Mouse (Mus musculus): ENCODE measurements around the gene Msrb3. TPM values are rescaled to one million over a fixed set of nuclear protein-coding genes. Genes with fewer than 3 reads are reported as not detected.
A peak's percentile ranks its signal among the peaks of the same experiment; 100 is the strongest.

Msrb3 gene
- polyA plus RNA-seq, 1 experiment from 2014 or later = 1.7 TPM

DNA sequence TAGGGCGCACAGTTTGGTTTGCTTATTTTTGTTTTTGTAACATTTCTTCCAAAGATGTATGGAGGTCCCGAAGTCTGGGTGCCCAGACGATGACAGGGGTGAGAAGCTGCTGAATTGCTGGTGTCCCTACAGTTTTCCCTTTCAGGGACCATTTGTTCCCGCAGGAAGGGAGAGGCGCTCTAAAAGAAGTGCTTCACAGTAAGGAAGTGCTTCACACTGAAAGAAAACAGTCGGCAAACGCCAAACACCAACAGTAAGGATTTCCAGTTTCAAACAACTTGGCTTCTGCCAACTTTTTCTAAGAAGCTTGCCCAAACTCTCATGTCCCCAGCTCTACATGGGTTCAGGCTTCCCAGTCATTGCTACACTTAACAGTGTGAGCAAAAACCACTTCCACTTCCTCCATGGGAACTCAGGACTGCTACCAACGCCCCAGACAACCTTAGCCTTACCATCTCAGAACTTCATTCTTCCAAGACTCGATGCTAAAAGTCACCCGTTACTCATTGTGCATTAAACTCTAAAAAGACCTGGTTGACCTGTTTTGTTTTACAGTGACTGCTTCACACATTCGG lies 106.6 kb downstream of the Msrb3 start:
- WGBS = 79% methylated on average over 11 of the region's 11 CpGs

DNA sequence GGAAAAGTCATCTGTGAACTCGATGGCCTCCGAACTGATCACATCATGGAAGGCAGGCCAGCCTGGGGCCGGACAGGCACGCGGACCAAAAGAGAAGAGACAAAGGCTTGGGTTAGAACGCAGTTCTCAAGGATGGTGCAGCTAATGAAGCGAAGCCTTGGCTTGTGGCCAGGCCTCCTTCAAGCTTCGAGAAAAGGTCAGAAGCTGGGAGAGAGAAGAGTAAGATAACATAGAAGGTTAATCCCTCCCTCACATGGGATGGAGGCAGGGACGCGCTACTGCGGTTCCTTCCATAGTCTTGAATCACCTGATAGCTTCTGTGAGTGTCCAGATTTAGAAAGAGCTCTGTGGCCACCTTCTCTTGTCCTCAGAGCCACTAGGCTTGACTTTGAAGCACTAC lies 107.5 kb downstream of the Msrb3 start:
- 77% methylated on average over 11 of the region's 11 CpGs for WGBS
- Histone ChIP-seq H3K9me3 (no peaks in the 10 kb centered on the region), H3K27ac (replicated peaks) (no peak overlapping the region), H3K4me1 (peaks cover 12% of the 10 kb centered on the region; the same call in 1 of the 2 replicates), H3K36me3 (no peaks in the 10 kb centered on the region), H3K27me3 (no peaks in the 10 kb centered on the region), H3K4me2 (replicated peaks) (no peak overlapping the region), H3K9ac (replicated peaks) (no peak overlapping the region), H3K4me3 (no peak overlapping the region)
- ATAC-seq (replicated peaks) = no peak

More for the DNA sequence above, 106.6 kb downstream of the Msrb3 start:
- Histone ChIP-seq H3K4me1 (peaks cover 9% of the 10 kb centered on the region; the same call in 1 of the 2 replicates), H3K27me3 (no peaks in the 10 kb centered on the region), H3K27ac (replicated peaks) (no peak overlapping the region), H3K9me3 (no peaks in the 10 kb centered on the region), H3K4me2 (replicated peaks) (no peak overlapping the region), H3K4me3 (no peak overlapping the region), H3K9ac (replicated peaks) (no peak overlapping the region), H3K36me3 (no peaks in the 10 kb centered on the region)
- ATAC-seq (replicated peaks) = no peak

DNA sequence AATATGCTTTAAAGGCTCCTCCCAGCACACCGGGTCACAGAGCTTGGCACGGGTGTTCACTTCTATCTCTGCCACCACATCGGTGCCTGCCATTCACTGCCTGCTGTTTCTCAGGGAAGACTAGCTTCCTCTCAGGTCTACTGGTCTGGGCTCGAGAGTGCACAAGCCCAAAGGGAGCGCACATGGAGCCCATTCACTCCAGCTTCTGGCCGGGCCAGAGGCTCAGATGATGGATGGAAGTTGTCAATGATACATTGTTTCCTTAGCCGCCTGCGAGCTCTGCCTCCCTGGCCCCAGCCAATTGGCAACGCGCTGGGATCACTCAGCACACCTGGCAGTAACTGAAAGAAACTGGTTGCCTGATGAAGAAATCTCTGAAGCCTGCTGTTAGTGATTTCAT lies 111.7 kb downstream of the Msrb3 start:
- WGBS = 46% methylated on average over 10 of the region's 10 CpGs
- H3K27me3 ChIP-seq = no peaks in the 10 kb centered on the region
- no peak overlapping the region for H3K4me3 ChIP-seq
- H3K9ac ChIP-seq (replicated peaks) = no peak overlapping the region
- no peaks in the 10 kb centered on the region for H3K36me3 ChIP-seq
- no peaks in the 10 kb centered on the region for H3K9me3 ChIP-seq
- no peak for ATAC-seq (replicated peaks)
- no peak overlapping the region for H3K4me2 ChIP-seq (replicated peaks)
- H3K4me1 ChIP-seq = 0 out of 2 replicates have a peak, but pooled peaks cover 4% of the 10 kb centered on the region
- no peak overlapping the region for H3K27ac ChIP-seq (replicated peaks)

DNA sequence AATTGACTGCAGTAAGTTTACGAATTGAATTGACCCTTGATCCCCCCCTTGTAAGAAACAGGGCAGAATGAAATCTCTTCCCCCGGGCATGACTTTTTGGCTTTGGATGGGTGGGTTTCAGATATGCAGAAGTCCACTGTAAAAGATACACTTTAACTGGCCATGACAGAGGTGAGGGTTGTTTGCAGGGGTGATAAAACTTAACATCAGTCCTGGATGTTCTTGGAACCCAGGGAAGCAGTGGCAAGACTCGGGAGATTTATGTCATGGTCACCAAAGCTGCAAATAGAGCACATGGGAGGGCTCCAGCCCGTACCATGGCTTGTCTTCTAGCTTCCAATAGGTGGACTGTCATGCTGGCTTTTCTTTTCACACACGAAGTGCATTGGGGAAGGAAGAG lies 114.4 kb downstream of the Msrb3 start:
- Histone ChIP-seq H3K4me3 (no peak overlapping the region), H3K36me3 (no peaks in the 10 kb centered on the region), H3K27me3 (no peaks in the 10 kb centered on the region), H3K9ac (replicated peaks) (no peak overlapping the region), H3K4me1 (0 out of 2 replicates have a peak, but pooled peaks cover 4% of the 10 kb centered on the region), H3K27ac (replicated peaks) (no peak overlapping the region), H3K4me2 (replicated peaks) (no peak overlapping the region), H3K9me3 (no peaks in the 10 kb centered on the region)
- WGBS = 72% methylated on average over 5 of the region's 5 CpGs
- ATAC-seq (replicated peaks) = no peak

DNA sequence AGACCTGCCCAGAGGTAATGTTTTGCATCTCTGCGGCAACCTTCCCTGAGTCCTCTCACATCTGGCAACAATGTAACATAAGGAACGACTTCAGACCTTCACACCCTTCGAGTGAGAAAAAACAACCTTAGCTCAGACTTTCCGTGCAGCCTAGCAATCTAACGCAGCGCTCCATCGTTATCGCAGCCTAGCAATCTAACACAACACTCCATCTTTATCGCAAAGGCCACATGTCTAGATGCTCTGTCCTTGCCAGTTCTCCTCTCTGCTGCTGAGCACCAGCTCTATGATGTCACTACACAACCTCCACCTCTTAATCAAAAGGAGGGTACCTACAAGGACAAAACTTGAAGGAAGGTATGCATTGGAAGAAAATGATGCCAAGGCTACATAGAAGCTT lies 115.5 kb downstream of the Msrb3 start:
- WGBS = 74% methylated on average over 9 of the region's 9 CpGs
- Histone ChIP-seq H3K9me3 (no peaks in the 10 kb centered on the region), H3K27ac (replicated peaks) (no peak overlapping the region), H3K27me3 (no peaks in the 10 kb centered on the region), H3K36me3 (no peaks in the 10 kb centered on the region), H3K4me2 (replicated peaks) (no peak overlapping the region), H3K9ac (replicated peaks) (no peak overlapping the region), H3K4me1 (0 out of 2 replicates have a peak, but pooled peaks cover 4% of the 10 kb centered on the region), H3K4me3 (no peak overlapping the region)
- ATAC-seq (replicated peaks) = no peak

DNA sequence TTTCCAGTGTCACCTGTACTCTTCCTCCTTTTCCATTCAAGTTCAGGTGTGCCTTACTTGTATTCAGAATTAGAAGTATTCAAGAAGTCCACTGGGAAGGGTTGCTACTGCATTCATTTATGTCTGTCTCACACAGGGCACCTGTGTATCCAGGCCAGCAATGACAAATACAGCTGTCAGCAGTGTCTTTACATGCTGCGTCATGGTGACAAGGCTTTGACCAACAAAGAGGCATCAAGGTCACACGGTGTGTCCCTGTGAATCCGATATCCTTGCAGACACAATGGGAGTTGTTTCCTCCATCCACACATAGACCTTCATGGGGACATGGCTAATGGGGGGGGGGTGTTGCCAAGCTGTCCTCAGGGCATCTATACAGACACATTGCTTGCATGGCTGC lies 121.4 kb downstream of the Msrb3 start:
- no peak overlapping the region for H3K9ac ChIP-seq (replicated peaks)
- no peaks in the 10 kb centered on the region for H3K36me3 ChIP-seq
- H3K4me1 ChIP-seq = no peaks in the 10 kb centered on the region
- H3K4me3 ChIP-seq = no peak overlapping the region
- 90% methylated on average over 3 of the region's 3 CpGs for WGBS
- no peak for ATAC-seq (replicated peaks)
- no peaks in the 10 kb centered on the region for H3K9me3 ChIP-seq
- no peaks in the 10 kb centered on the region for H3K27me3 ChIP-seq
- H3K4me2 ChIP-seq (replicated peaks) = no peak overlapping the region
- no peak overlapping the region for H3K27ac ChIP-seq (replicated peaks)

DNA sequence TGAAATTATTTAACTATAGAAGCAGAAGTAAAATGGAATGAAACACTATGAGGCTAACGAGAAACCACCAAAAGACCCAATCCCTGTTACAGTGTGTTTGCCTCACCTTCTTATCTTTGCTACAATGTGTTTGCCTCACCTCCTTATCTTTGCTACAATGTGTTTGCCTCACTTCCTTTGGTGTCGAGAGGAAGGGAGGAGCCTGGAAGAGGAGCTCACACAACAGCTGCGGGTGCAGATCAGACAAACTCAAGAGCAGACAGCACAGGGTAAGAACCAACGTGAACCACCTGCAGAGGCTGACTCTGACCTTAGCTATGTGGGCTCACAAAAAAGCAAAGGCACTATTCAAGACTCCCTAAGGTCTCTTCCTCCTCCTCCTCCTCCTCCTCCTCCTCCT lies 123.5 kb downstream of the Msrb3 start:
- no peak overlapping the region for H3K4me2 ChIP-seq (replicated peaks)
- no peaks in the 10 kb centered on the region for H3K4me1 ChIP-seq
- H3K36me3 ChIP-seq = no peaks in the 10 kb centered on the region
- H3K9me3 ChIP-seq = no peaks in the 10 kb centered on the region
- no peaks in the 10 kb centered on the region for H3K27me3 ChIP-seq
- H3K27ac ChIP-seq (replicated peaks) = no peak overlapping the region
- ATAC-seq (replicated peaks) = no peak
- H3K9ac ChIP-seq (replicated peaks) = no peak overlapping the region
- H3K4me3 ChIP-seq = no peak overlapping the region
- 94% methylated on average over 4 of the region's 4 CpGs for WGBS

DNA sequence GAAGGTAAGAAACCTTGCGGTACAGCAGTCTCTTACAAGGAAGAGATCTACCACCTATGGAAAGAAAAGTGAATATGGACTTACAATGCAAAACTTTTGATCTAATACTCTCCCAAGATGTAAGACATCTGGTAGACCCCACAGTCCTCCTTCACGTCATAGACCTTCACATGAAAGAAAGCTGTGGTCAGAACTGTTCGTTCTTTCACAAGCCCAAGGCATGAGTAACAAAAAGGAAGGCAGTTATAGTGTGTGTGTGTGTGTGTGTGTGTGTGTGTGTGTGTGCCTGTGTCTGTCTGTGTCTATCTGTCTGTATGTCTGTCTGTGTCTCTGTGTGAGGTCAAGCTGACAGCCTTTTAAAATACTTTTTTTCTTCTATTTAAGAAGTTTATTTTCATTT lies 131.5 kb downstream of the Msrb3 start:
- ATAC-seq (replicated peaks) = no peak
- H3K27me3 ChIP-seq = no peaks in the 10 kb centered on the region
- no peaks in the 10 kb centered on the region for H3K9me3 ChIP-seq
- WGBS = 98% methylated on average over 3 of the region's 3 CpGs
- peaks cover 4% of the 10 kb centered on the region; the same call in 1 of the 2 replicates for H3K4me1 ChIP-seq
- H3K4me2 ChIP-seq (replicated peaks) = no peak overlapping the region
- no peak overlapping the region for H3K9ac ChIP-seq (replicated peaks)
- H3K4me3 ChIP-seq = no peak overlapping the region
- H3K27ac ChIP-seq (replicated peaks) = no peak overlapping the region
- no peaks in the 10 kb centered on the region for H3K36me3 ChIP-seq

DNA sequence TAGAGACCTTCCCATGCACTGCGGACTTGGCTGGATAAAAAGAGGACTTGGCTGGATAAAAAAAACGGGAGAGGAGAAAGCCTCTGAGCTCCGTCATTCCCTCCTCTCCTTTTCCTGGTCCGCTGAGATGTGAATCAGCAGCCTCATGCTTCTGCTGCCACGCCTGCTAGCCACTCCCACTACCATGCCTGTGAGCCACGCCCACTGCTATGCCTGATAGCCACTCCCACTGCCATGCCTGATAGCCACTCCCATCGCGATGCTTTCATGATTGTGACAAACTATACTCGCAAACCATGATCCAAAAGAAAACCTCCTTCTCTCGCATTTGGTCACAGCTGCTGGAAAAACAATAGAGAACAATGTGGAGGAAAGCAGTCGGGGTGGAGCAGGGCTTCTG lies 133.5 kb downstream of the Msrb3 start:
- Histone ChIP-seq H3K27ac (replicated peaks) (no peak overlapping the region), H3K27me3 (no peaks in the 10 kb centered on the region), H3K9me3 (no peaks in the 10 kb centered on the region), H3K4me1 (peaks cover 4% of the 10 kb centered on the region; the same call in 1 of the 2 replicates), H3K9ac (replicated peaks) (no peak overlapping the region), H3K4me3 (no peak overlapping the region), H3K36me3 (no peaks in the 10 kb centered on the region), H3K4me2 (replicated peaks) (no peak overlapping the region)
- WGBS = 88% methylated on average over 11 of the region's 11 CpGs
- no peak for ATAC-seq (replicated peaks)

DNA sequence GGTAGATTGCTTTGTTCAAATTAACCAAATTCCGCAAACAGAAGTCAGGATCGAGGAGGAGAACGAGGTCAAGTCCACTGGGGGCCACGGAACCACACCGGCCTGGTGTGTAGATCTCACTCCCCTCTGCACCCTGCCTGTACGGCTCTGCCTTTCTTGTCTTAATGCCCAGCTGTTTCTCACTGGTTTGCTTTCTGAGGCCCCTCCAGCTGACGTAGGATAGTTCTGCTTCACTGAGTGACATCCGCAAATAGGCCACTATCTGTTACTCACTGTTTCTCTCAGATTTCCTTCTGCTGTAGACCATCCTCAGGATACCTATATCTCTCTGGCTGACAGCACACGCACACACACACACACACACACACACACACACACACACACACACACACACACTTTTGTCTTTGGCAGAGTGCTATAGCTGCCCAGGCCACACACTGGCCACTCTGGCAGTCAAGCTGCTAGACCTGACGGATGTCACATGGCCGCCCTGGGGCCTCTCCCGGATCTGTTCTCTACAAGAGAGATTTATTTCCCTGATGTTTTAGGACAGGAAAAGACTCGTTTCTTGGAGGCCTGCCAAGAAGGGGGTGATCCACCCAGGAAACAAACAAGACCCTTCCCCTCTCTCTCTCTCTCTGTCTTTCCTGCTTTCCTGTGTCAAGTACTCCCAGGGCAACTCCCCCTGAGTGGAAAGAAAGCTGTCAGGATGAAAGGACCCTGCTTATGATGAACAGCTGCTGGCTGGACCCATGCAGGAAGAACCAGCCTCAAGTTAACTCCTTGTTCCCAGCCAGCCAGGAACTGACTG lies 135.0 kb downstream of the Msrb3 start:
- 61% methylated on average over 13 of the region's 13 CpGs for WGBS
- 0 out of 2 replicates have a peak, but pooled peaks have one; percentile 51 for ATAC-seq (replicated peaks)

DNA sequence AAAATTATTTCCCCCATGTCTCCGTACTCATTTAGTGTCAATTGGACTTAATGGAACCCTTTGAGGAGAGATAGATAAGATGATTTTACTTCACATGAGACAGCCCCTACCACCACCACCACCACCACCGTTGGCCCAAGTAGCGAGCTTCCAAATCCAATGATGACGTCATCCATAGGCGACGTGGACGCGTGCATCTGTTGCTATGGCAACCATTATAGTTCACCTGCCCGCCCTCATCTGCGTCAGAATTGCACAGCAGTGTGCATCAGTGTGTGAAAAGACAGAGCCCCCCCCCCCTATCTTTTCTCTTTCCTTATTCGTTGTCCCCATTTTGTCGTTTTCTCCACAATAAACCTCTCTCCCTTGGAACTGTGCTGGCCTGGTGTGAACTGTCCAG lies 135.9 kb downstream of the Msrb3 start:
- Histone ChIP-seq H3K27ac (replicated peaks) (no peak overlapping the region), H3K4me2 (replicated peaks) (no peak overlapping the region), H3K27me3 (no peaks in the 10 kb centered on the region), H3K36me3 (no peaks in the 10 kb centered on the region), H3K4me1 (peaks cover 4% of the 10 kb centered on the region; the same call in 1 of the 2 replicates), H3K9ac (replicated peaks) (no peak overlapping the region), H3K4me3 (no peak overlapping the region), H3K9me3 (no peaks in the 10 kb centered on the region; the same call in 1 of the 2 replicates)
- no peak for ATAC-seq (replicated peaks)
- WGBS = 60% methylated on average over 12 of the region's 12 CpGs

More for the DNA sequence above, 135.0 kb downstream of the Msrb3 start:
- H3K4me1 ChIP-seq = peaks cover 4% of the 10 kb centered on the region; the same call in 1 of the 2 replicates
- H3K4me2 ChIP-seq (replicated peaks) = no peak overlapping the region
- no peaks in the 10 kb centered on the region for H3K27me3 ChIP-seq
- H3K4me3 ChIP-seq = no peak overlapping the region
- H3K36me3 ChIP-seq = no peaks in the 10 kb centered on the region
- H3K27ac ChIP-seq (replicated peaks) = no peak overlapping the region
- H3K9ac ChIP-seq (replicated peaks) = no peak overlapping the region
- no peaks in the 10 kb centered on the region for H3K9me3 ChIP-seq

DNA sequence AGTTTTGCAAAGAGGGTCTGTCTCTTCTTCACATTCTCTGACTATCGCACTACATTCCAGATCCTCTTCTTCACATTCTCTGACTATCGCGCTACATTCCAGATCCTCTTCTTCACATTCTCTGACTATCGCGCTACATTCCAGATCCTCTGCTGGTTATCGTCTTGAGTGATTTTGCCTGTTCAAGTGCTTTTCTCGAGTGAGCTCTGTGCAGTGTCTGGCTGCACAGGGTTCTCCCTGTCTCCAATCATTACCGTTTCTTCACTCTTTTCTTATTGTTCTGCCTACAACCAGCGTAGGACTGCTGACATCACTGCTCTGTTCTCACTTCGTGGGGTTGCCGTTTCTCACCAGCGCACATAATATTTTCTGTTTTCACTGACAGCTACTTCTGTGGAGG lies 138.2 kb downstream of the Msrb3 start:
- WGBS = 94% methylated on average over 12 of the region's 12 CpGs
- Histone ChIP-seq H3K27me3 (no peaks in the 10 kb centered on the region), H3K4me2 (replicated peaks) (no peak overlapping the region), H3K4me1 (peaks cover 4% of the 10 kb centered on the region; the same call in 1 of the 2 replicates), H3K9me3 (no peaks in the 10 kb centered on the region; the same call in 1 of the 2 replicates), H3K4me3 (no peak overlapping the region), H3K9ac (replicated peaks) (no peak overlapping the region), H3K27ac (replicated peaks) (no peak overlapping the region), H3K36me3 (no peaks in the 10 kb centered on the region)
- ATAC-seq (replicated peaks) = no peak
